Mouse (Mus musculus) forebrain, embryonic 15.5 days (tissue): ENCODE results near the gene Olfr552. TPM values are rescaled to one million over a fixed set of nuclear protein-coding genes. Genes with fewer than 3 reads are reported as not detected.
"Not testable (repeated sequence)": the region's sequence is repeated elsewhere in the genome, so short reads cannot be mapped to it uniquely, and the experiment has no call there.

ENCODE experiments used
- ATAC-seq: fragments of 200-750 bp; cut with Nextera tagmentation; replicated peaks from 2 replicates; pipeline ENCODE4 v1.8.0; 2017; ENCODE audit warnings: mild to moderate bottlenecking, moderate TSS enrichment, moderate library complexity
- H3K27ac ChIP-seq: fragments of 300-500 bp; sonication (generic); replicated peaks from 2 replicates; pipeline ENCODE4 v1.5.1; 2015; ENCODE audit warnings: mild to moderate bottlenecking, inconsistent platforms
- H3K27me3 ChIP-seq: fragments of 300-500 bp; sonication (generic); 2 replicates; pipeline ENCODE4 v1.6.1; 2015; ENCODE audit warnings: inconsistent platforms
- H3K36me3 ChIP-seq: fragments of 300-500 bp; sonication (generic); 2 replicates; pipeline ENCODE4 v1.6.1; 2015; ENCODE audit warnings: mild to moderate bottlenecking, inconsistent platforms
- H3K4me1 ChIP-seq: fragments of 300-500 bp; sonication (generic); 2 replicates; pipeline ENCODE4 v1.6.1; 2015; ENCODE audit warnings: inconsistent platforms
- H3K4me2 ChIP-seq: fragments of 300-500 bp; sonication (generic); replicated peaks from 2 replicates; pipeline ENCODE4 v1.6.1; 2015; ENCODE audit warnings: mild to moderate bottlenecking, inconsistent platforms
- H3K4me3 ChIP-seq: fragments of 300-500 bp; sonication (generic); 2 replicates; pipeline ENCODE4 v1.5.1; 2015; ENCODE audit warnings: mild to moderate bottlenecking, inconsistent platforms
- H3K9ac ChIP-seq: fragments of 300-500 bp; sonication (generic); replicated peaks from 2 replicates; pipeline ENCODE4 v1.6.1; 2015; ENCODE audit warnings: mild to moderate bottlenecking, inconsistent platforms
- H3K9me3 ChIP-seq: fragments of 300-500 bp; sonication (generic); 2 replicates; pipeline ENCODE4 v1.6.1; 2016; ENCODE audit warnings: inconsistent platforms
- WGBS: fragments of 180-500 bp; shearing (Covaris S2); methylation state at CpG from one replicate; pipeline ENCODE4 v1.1.7; 2015; ENCODE audit warnings: mixed read lengths; 5-methylcytosine and 5-hydroxymethylcytosine counted together
- polyA plus RNA-seq: library from polyadenylated mRNA; unstranded; fragments of >200 nt; fragmentation: Nextera tagmentation; extraction: Ambion mirVana; gene quantifications from 2 replicates; pipeline ENCODE4 v1.2.1, GENCODE M21; 2015

Olfr552 gene
- polyA plus RNA-seq, 1 experiment from 2014 or later: not detected

DNA sequence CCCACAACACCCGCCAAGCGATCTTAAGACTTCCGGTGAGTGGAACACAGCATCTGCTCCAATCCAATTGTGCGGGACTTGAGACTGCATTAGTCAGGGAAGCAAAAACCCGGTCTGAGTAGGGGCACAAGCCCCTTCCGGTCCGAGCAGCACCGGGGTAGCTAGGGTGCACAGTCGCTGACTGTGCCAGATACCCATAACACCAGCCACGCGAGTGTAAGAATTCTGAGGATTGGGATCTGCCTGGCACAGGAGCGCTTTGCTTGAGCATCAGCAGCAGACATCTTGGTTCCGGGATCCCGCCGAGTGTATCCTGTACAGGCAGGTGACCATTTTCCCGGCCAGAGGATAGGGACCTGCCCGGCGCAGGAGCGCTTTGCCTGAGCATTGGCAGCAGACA, 22.8 kb downstream of the Olfr552 start:
- not testable (repeated sequence) for H3K27me3 ChIP-seq
- 91% methylated on average over 19 of the region's 19 CpGs for whole genome bisulfite sequencing

DNA sequence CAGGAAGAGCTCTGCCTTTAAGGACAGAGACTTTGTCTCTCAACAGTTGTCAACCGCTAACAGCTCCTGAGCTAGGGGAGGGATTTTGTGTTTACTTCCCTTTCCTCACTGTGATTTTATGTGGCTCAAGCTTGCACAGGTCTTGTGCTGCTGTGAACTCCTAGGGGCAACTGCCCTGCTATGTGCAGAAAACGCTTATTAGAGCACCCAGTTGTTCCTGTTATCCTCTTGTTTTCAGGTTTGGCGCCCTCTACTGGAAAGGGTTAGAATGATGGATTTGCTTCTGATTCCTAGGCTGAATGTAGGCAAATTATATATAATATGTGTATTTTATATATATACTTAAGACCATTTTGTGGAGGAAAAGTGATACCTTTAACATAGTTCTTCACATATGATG, 39.1 kb downstream of the Olfr552 start:
- H3K36me3 ChIP-seq: no peaks in the 10 kb centered on the region
- 34% methylated on average over 3 of the region's 3 CpGs for WGBS
- ATAC-seq: no peak
- H3K4me1 ChIP-seq: no peaks in the 10 kb centered on the region
- H3K9me3 ChIP-seq: no peaks in the 10 kb centered on the region
- no peak overlapping the region for H3K4me2 ChIP-seq
- no peak overlapping the region for H3K4me3 ChIP-seq
- no peak overlapping the region for H3K9ac ChIP-seq
- no peaks in the 10 kb centered on the region for H3K27me3 ChIP-seq
- no peak overlapping the region for H3K27ac ChIP-seq

More for the DNA sequence above, 22.8 kb downstream of the Olfr552 start:
- not testable (repeated sequence) for H3K4me2 ChIP-seq, H3K4me3 ChIP-seq, H3K9me3 ChIP-seq, H3K4me1 ChIP-seq, H3K9ac ChIP-seq, H3K36me3 ChIP-seq, ATAC-seq, H3K27ac ChIP-seq

DNA sequence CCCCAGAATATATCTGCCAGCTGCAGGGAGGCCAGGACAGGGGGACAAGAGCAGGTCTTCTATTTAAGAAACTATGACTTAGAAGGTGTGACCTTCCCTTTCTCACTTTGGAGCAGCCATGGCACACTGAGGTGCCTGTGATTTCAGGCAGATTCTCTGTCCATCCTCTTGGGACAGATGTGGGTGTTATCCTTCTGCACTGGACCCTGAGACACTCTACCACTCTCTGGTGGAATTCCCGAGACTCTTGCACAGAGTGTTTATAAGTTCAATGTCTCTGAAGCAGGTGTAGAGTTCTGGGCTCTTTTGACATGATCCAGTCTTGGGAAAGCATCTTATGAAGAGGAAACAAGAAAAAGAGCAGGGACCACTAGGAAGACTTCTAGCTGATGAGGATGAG, 40.6 kb downstream of the Olfr552 start, which contains the start of gene Olfr554:
Gene Olfr554 (plus strand): TSS at position 301 of the 400 bp plus-strand sequence.
- ATAC-seq: no peak
- no peak within 1 kb of the TSS for H3K27ac ChIP-seq
- H3K27me3 ChIP-seq: no peaks in the 10 kb centered on the region
- H3K4me1 ChIP-seq: no peaks in the 10 kb centered on the region
- WGBS: 79% methylated on average over 1 of the region's 1 CpGs
- H3K9ac ChIP-seq: no peak within 1 kb of the TSS
- no peaks in the 10 kb centered on the region for H3K36me3 ChIP-seq
- no peak within 1 kb of the TSS for H3K4me3 ChIP-seq
- H3K9me3 ChIP-seq: no peaks in the 10 kb centered on the region
- H3K4me2 ChIP-seq: no peak within 1 kb of the TSS

DNA sequence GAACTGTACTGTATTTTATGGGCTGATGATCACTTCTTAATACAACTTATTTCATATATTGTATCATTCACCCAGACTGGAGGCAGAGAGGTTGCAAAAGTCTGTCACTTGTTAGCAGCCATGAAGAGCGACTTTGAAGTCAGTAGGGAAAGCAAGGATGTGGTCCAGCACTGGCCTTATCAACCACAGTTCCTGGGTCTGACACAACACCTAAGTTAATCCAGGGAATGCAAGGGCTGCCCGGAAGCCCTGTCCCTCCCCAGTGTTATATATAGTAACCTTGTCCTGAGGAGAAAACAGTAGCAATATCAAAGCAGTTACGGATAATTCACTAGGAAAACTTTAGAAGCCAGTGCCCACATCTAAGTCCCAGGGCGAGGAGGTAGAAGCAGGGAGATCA, 47.4 kb downstream of the Olfr552 start:
- not testable (repeated sequence) for H3K27me3 ChIP-seq, H3K36me3 ChIP-seq, H3K9ac ChIP-seq, H3K4me1 ChIP-seq, H3K4me2 ChIP-seq, ATAC-seq, H3K4me3 ChIP-seq, H3K27ac ChIP-seq, H3K9me3 ChIP-seq
- 90% methylated on average over 4 of the region's 4 CpGs for WGBS

Other genes with a start within 250 kb of the Olfr552 start
- 95.7 and 101 TPM in 2 replicates for gene Rrm1, start 156.1 kb upstream of the Olfr552 start, polyA plus RNA-seq
- gene Olfr543, start 116.1 kb upstream of the Olfr552 start, polyA plus RNA-seq: 0.23 and 0.38 TPM in 2 replicates
- 0.06 and 0.13 TPM in 2 replicates for gene Olfr544, start 109.5 kb upstream of the Olfr552 start, polyA plus RNA-seq
- gene Olfr545, start 98.2 kb upstream of the Olfr552 start, polyA plus RNA-seq: 0.05 and 0.15 TPM in 2 replicates
- not detected in 2 replicates for gene Olfr547, start 63.0 kb upstream of the Olfr552 start, polyA plus RNA-seq
- gene Olfr548-ps1, start 56.9 kb upstream of the Olfr552 start, polyA plus RNA-seq: not detected in 2 replicates
- not detected in 2 replicates for gene Olfr549, start 47.9 kb upstream of the Olfr552 start, polyA plus RNA-seq
- gene Trim21, start 32.3 kb upstream of the Olfr552 start, polyA plus RNA-seq: 0.06 TPM in 1 of 2 replicates, not detected in the other
- not detected in 2 replicates for gene Olfr550, start 26.3 kb upstream of the Olfr552 start, polyA plus RNA-seq
- not detected in 2 replicates for gene Olfr551, start 5.9 kb upstream of the Olfr552 start, polyA plus RNA-seq
- not detected in 2 replicates for gene Olfr553, start 20.4 kb downstream of the Olfr552 start, polyA plus RNA-seq
- gene Olfr554, start 40.7 kb downstream of the Olfr552 start, polyA plus RNA-seq: not detected in 2 replicates
- not detected in 2 replicates for gene Olfr555, start 61.1 kb downstream of the Olfr552 start, polyA plus RNA-seq
- not detected in 2 replicates for gene Olfr556, start 67.1 kb downstream of the Olfr552 start, polyA plus RNA-seq
- gene Trim68, start 89.6 kb downstream of the Olfr552 start, polyA plus RNA-seq: 6.6 and 6.7 TPM in 2 replicates
- not detected in 2 replicates for gene Olfr557, start 98.1 kb downstream of the Olfr552 start, polyA plus RNA-seq
- gene Olfr558, start 104.4 kb downstream of the Olfr552 start, polyA plus RNA-seq: not detected in 2 replicates
- not detected in 2 replicates for gene Olfr33, start 121.3 kb downstream of the Olfr552 start, polyA plus RNA-seq
- gene Olfr559, start 129.7 kb downstream of the Olfr552 start, polyA plus RNA-seq: not detected in 2 replicates
- not detected in 2 replicates for gene Olfr560, start 161.6 kb downstream of the Olfr552 start, polyA plus RNA-seq
- gene Olfr78, start 161.7 kb downstream of the Olfr552 start, polyA plus RNA-seq: 0.05 and 0.14 TPM in 2 replicates
- not detected in 2 replicates for gene Olfr561, start 173.5 kb downstream of the Olfr552 start, polyA plus RNA-seq
- not detected in 2 replicates for gene Olfr564, start 205.7 kb downstream of the Olfr552 start, polyA plus RNA-seq